Mouse (Mus musculus) neural tube, embryonic 13.5 days (tissue): ENCODE results near the gene Gm20388. TPM values are rescaled to one million over a fixed set of nuclear protein-coding genes. Genes with fewer than 3 reads are reported as not detected.

Experiments
- ATAC-seq: fragments of 200-750 bp; cut with Nextera tagmentation; 2 replicates; pipeline ENCODE4 v1.8.0; 2017; ENCODE audit warnings: low read depth, mild to moderate bottlenecking, moderate TSS enrichment, moderate library complexity
- H3K27ac ChIP-seq: fragments of 300-500 bp; sonication (generic); replicated peaks from 2 replicates; pipeline ENCODE4 v1.5.1; 2015; ENCODE audit warnings: moderate library complexity, mild to moderate bottlenecking, inconsistent platforms
- H3K27me3 ChIP-seq: fragments of 300-500 bp; sonication (generic); 2 replicates; pipeline ENCODE4 v1.6.1; 2015; ENCODE audit warnings: mild to moderate bottlenecking, inconsistent platforms
- H3K36me3 ChIP-seq: fragments of 300-500 bp; sonication (generic); 2 replicates; pipeline ENCODE4 v1.6.1; 2015; ENCODE audit warnings: mild to moderate bottlenecking, inconsistent platforms
- H3K4me1 ChIP-seq: fragments of 300-500 bp; sonication (generic); replicated peaks from 2 replicates; pipeline ENCODE4 v1.6.1; 2015; ENCODE audit warnings: inconsistent platforms
- H3K4me2 ChIP-seq: fragments of 300-500 bp; sonication (generic); 2 replicates; pipeline ENCODE4 v1.6.1; 2015; ENCODE audit warnings: inconsistent platforms, mild to moderate bottlenecking, moderate library complexity
- H3K4me3 ChIP-seq: fragments of 300-500 bp; sonication (generic); 2 replicates; pipeline ENCODE4 v1.5.1; 2015; ENCODE audit warnings: mild to moderate bottlenecking, inconsistent platforms
- H3K9ac ChIP-seq: fragments of 300-500 bp; sonication (generic); 2 replicates; pipeline ENCODE4 v1.6.1; 2015; ENCODE audit warnings: moderate library complexity, mild to moderate bottlenecking, inconsistent platforms
- H3K9me3 ChIP-seq: fragments of 300-500 bp; sonication (generic); 2 replicates; pipeline ENCODE4 v1.6.1; 2016; ENCODE audit warnings: inconsistent platforms
- WGBS: fragments of 180-500 bp; shearing (Covaris S2); methylation state at CpG from one replicate; pipeline ENCODE4 v1.1.7; 2015; 5-methylcytosine and 5-hydroxymethylcytosine counted together
- polyA plus RNA-seq: library from polyadenylated mRNA; unstranded; fragments of >200 nt; fragmentation: Nextera tagmentation; extraction: Ambion mirVana; gene quantifications from 2 replicates; pipeline ENCODE4 v1.2.1, GENCODE M21; 2015

The Gm20388 gene
- polyA plus RNA-seq, 1 experiment from 2014 or later, result 0.27 TPM

DNA sequence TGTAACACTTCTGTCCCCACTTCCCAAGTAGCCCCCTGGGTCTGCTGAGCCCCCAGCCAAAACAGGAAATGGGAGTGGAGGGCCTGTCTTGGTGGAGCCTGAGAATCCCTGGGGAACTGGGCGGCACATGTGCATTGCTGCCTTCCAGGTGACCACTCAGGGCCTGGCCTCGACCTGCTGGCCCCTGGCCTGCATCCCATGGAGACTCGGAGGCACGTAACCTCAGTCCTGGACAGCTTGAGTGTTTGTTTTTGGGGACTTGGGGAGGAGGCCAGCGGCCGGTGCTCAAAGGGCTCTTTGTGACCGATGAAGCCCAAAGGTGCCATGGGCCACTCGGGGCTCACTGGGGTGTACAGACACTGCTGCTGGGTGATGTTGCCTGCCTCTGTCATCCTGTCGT is 636.9 kb downstream of the Gm20388 start:
- H3K9ac ChIP-seq, result peak overlapping the region; percentile 45
- H3K9me3 ChIP-seq, result no peaks in the 10 kb centered on the region
- H3K4me3 ChIP-seq, result no peak overlapping the region
- ATAC-seq, result no peak
- no peaks in the 10 kb centered on the region for H3K36me3 ChIP-seq
- H3K27me3 ChIP-seq, result no peaks in the 10 kb centered on the region
- H3K27ac ChIP-seq, result peak overlapping the region; percentile 92; the same call in 1 of the 2 replicates
- peaks cover 100% of the 10 kb centered on the region for H3K4me1 ChIP-seq
- peak overlapping the region; percentile 53; the same call in 1 of the 2 replicates for H3K4me2 ChIP-seq
- WGBS, result 73% methylated on average over 9 of the region's 9 CpGs

DNA sequence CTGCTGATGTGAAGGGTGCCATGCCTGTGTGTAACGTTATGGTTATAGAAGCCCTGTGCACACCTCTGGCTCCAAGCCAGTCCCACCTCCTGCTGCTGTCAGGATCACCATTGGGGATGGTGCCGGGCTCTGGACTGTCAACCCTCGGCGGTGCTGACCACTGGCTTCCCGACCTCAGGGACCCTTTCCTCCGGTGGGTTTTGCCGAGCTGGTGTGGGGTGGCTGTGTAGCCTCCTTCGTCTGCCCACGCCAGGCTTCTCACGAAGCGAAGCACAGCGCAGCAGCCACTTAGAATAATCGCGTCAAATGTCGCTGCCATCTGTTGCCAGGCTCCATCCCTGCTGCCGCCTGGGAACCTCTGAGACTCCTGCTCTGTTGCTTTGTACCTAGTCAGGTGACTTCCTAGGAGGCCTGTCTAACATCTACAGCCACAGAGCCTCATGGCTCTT is 637.7 kb downstream of the Gm20388 start:
- H3K27ac ChIP-seq, result peak overlapping the region; percentile 92
- no peak for ATAC-seq
- H3K4me1 ChIP-seq, result peaks cover 100% of the 10 kb centered on the region
- H3K4me3 ChIP-seq, result no peak overlapping the region
- 25% methylated on average over 16 of the region's 16 CpGs for WGBS
- peak overlapping the region; percentile 45; the same call in 1 of the 2 replicates for H3K9ac ChIP-seq
- H3K9me3 ChIP-seq, result no peaks in the 10 kb centered on the region
- H3K4me2 ChIP-seq, result peak overlapping the region; percentile 53; the same call in 1 of the 2 replicates
- H3K36me3 ChIP-seq, result no peaks in the 10 kb centered on the region
- no peaks in the 10 kb centered on the region for H3K27me3 ChIP-seq

DNA sequence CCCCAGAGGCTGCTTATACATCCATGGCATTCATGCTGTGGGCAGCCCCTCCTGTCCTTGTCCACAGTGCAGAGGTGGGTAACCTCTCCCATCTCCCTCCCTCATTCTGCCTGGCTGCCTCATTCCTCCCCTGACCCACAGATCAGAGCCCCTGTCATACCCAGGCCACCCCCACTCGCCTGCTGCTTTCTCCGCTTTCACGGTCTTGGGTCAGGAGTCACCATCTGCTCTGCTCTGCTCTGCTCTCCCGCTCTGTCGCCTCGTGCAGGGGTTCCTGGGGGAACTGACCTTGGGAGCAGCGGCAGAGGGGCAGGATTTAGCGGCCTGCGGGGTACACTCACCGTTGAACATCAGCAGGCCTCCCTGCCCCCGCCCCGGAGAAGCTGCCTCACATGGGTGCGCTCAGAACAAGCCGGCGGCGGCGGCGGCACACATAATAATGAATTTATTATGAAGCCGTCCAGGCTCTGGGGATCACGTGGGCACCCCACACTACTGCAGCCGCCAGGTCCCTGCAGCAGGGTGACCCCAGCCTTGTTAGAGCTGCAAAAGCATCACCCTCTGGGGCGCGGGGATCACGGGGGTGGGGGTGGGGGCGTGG is 638.8 kb downstream of the Gm20388 start:
- peak overlapping the region; percentile 17 for H3K4me3 ChIP-seq
- H3K9me3 ChIP-seq, result no peaks in the 10 kb centered on the region
- 3% methylated on average over 25 of the region's 25 CpGs for WGBS
- peak overlapping the region; percentile 92 for H3K27ac ChIP-seq
- ATAC-seq, result peak; percentile 26
- H3K4me2 ChIP-seq, result peak overlapping the region; percentile 53
- no peaks in the 10 kb centered on the region for H3K27me3 ChIP-seq
- H3K36me3 ChIP-seq, result peaks cover 2% of the 10 kb centered on the region; the same call in 1 of the 2 replicates
- peaks cover 100% of the 10 kb centered on the region for H3K4me1 ChIP-seq
- H3K9ac ChIP-seq, result peak overlapping the region; percentile 67

DNA sequence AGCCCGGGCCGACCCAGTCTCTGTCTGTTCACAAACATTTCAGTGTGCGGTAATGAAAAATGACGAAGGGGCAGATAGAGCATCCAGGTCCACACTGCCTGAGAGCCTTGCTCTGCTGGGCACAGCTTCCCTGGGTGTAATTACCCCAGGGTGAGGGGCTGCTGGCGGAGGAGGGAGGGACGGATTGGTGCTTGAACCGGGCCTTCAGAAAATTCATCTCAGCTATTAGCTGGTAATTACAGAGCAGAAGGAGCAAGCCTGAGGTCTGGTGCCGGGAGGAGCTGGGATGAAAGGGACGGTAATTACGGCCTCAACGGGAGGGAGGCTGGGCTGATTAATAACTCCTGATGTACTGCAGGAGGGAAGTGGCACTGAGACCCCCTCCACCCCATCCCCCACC is 639.3 kb downstream of the Gm20388 start:
- ATAC-seq, result peak; percentile 58
- Histone ChIP-seq H3K36me3 (peaks cover 4% of the 10 kb centered on the region; the same call in 1 of the 2 replicates), H3K4me1 (peaks cover 100% of the 10 kb centered on the region), H3K9ac (peak overlapping the region; percentile 67), H3K27ac (peak overlapping the region; percentile 92), H3K4me2 (peak overlapping the region; percentile 53), H3K9me3 (no peaks in the 10 kb centered on the region), H3K4me3 (peak overlapping the region; percentile 17), H3K27me3 (no peaks in the 10 kb centered on the region)
- 3% methylated on average over 11 of the region's 11 CpGs for WGBS

DNA sequence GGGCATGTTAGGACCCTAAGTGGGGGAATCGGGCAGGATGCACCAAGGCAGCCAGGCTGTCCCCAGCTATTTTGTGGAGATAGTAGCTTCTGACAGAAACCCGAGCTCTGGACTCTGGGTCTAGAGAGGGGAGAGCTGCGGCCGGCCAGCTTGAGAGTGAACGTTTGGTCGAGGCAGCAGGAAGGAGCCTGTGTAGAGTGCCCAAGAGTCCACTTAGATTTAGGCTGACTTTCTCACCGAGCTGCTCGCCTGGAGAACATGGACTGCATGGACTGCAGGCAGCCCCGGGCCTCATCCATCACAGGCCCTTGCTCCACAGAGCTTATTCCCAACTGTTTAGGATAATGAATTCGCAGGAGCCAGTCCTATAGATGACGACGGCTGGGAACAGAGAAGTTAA is 639.8 kb downstream of the Gm20388 start:
- peak; percentile 21 for ATAC-seq
- peak overlapping the region; percentile 67 for H3K9ac ChIP-seq

DNA sequence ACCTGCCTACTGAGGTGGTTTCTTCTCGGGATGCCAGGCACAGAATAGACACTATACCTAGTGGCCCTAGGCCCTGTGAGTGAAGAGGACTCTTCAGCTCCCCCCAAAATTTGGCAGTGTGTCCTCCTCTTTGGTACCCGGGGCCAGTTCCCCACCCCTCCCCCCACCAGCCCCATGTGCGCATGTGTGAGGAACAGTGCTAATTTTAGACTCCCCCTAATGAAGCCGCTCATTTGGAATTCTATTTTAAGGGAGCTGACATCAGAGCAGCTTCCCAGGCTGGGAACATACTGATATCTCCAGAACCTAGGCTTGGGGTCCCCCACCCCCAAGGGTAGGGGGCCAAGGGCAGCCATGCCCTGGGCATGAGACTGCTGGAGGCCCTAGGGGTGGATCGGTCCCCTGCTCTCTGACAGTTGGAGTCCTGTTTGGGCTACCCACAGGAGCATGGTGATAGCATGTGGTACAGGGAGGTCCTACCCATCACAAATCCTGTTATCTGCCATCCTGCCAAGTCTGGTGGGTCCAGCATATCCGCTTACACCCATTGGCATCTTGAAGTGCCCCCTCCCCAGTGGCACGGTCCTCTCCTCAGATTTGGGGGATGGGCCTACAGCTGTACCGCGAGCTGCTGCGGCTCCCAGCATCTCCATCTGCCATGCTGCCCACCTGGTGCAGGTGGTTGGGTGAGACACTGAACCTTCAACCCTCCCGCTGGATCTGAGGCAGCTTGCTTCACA is 640.5 kb downstream of the Gm20388 start:
- H3K9ac ChIP-seq, result peak overlapping the region; percentile 67
- no peaks in the 10 kb centered on the region for H3K27me3 ChIP-seq
- peak; percentile 13; the same call in 1 of the 2 replicates for ATAC-seq
- H3K9me3 ChIP-seq, result no peaks in the 10 kb centered on the region
- peak overlapping the region; percentile 53 for H3K4me2 ChIP-seq
- H3K36me3 ChIP-seq, result peaks cover 4% of the 10 kb centered on the region; the same call in 1 of the 2 replicates
- peaks cover 100% of the 10 kb centered on the region for H3K4me1 ChIP-seq
- WGBS, result 65% methylated on average over 11 of the region's 11 CpGs
- H3K4me3 ChIP-seq, result no peak overlapping the region
- H3K27ac ChIP-seq, result peak overlapping the region; percentile 92

More for the DNA sequence above, 639.8 kb downstream of the Gm20388 start:
- H3K27me3 ChIP-seq, result no peaks in the 10 kb centered on the region
- peaks cover 100% of the 10 kb centered on the region for H3K4me1 ChIP-seq
- WGBS, result 8% methylated on average over 12 of the region's 12 CpGs
- no peak overlapping the region for H3K4me3 ChIP-seq
- peaks cover 4% of the 10 kb centered on the region; the same call in 1 of the 2 replicates for H3K36me3 ChIP-seq
- H3K9me3 ChIP-seq, result no peaks in the 10 kb centered on the region
- peak overlapping the region; percentile 53 for H3K4me2 ChIP-seq
- peak overlapping the region; percentile 92 for H3K27ac ChIP-seq

DNA sequence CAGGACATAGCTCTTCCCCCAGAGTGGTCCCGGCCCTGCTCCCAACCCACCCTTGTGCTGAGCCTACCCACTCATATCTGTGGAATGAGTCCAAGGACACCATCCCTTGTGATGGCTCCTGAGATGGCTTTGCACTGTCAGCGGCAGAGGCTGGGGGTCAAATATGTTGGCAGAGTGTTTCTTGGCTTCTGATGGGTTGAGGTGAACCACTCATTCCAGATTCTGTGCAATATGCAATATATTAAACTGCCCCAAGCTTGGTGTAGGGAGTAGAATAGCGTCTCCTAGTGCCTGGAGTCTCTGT is 641.0 kb downstream of the Gm20388 start:
- WGBS, result 82% methylated on average over 3 of the region's 3 CpGs
- Histone ChIP-seq H3K9me3 (no peaks in the 10 kb centered on the region), H3K4me2 (no peak overlapping the region), H3K36me3 (peaks cover 4% of the 10 kb centered on the region; the same call in 1 of the 2 replicates), H3K27me3 (no peaks in the 10 kb centered on the region), H3K4me3 (no peak overlapping the region), H3K4me1 (peaks cover 100% of the 10 kb centered on the region), H3K27ac (peak overlapping the region; percentile 92), H3K9ac (no peak overlapping the region)
- ATAC-seq, result no peak

DNA sequence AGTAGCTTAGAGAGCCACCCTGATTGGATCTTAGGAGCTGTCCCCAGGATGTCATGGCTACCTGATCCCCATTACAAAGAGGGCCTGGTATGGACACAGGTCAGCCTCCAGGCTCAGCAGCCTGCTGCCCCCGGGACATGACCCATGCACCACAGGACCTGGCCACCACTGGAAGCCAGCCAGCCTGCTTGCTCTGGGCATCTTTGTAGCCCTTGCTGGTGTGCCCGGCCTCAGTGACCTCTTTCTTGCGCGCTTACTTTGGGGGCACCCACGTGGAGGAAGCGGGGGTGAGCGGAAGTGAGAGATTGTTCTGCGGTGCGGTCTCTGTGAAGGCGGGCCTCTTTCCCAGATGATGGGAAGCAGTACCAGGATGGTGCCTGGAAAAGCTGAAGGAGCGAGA is 641.9 kb downstream of the Gm20388 start:
- 0 out of 2 replicates have a peak overlapping the region, but pooled peaks have one; percentile 92 for H3K27ac ChIP-seq
- no peaks in the 10 kb centered on the region for H3K27me3 ChIP-seq
- ATAC-seq, result no peak
- H3K4me2 ChIP-seq, result no peak overlapping the region
- WGBS, result 91% methylated on average over 11 of the region's 11 CpGs
- H3K4me1 ChIP-seq, result peaks cover 100% of the 10 kb centered on the region
- H3K4me3 ChIP-seq, result no peak overlapping the region
- peak overlapping the region; percentile 49; the same call in 1 of the 2 replicates for H3K9ac ChIP-seq
- H3K36me3 ChIP-seq, result peaks cover 4% of the 10 kb centered on the region; the same call in 1 of the 2 replicates
- H3K9me3 ChIP-seq, result no peaks in the 10 kb centered on the region

DNA sequence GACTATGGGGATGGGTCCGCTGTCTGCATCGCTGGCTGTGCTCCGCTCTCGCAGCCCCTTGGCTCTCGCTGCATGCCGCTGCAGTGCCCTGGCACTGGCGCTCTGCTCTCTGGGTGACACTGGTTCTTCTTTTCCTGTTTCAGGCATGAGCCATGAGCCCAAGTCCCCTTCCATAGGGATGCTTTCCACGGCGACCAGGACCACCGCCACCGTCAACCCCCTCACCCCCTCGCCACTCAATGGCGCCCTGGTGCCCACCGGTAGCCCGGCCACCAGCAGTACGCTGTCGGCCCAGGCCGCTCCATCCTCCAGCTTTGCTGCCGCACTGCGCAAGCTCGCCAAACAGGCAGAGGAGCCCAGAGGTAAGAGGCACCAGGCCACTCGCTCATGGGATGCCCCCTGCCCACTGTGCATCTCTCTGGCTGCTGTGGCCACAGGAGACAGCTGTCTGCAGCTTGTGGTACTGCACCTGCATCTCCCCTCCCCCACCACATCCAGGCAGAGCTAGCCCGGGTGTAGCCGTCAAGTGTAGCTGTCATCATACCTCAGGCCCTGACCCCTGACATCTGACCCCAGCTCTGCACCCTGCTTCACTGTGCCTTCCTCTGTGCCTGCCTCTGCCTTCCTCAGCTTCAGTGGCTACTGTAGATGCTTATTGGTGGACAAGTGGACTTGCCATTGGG is 642.9 kb downstream of the Gm20388 start:
- ATAC-seq, result no peak
- WGBS, result 80% methylated on average over 24 of the region's 24 CpGs

DNA sequence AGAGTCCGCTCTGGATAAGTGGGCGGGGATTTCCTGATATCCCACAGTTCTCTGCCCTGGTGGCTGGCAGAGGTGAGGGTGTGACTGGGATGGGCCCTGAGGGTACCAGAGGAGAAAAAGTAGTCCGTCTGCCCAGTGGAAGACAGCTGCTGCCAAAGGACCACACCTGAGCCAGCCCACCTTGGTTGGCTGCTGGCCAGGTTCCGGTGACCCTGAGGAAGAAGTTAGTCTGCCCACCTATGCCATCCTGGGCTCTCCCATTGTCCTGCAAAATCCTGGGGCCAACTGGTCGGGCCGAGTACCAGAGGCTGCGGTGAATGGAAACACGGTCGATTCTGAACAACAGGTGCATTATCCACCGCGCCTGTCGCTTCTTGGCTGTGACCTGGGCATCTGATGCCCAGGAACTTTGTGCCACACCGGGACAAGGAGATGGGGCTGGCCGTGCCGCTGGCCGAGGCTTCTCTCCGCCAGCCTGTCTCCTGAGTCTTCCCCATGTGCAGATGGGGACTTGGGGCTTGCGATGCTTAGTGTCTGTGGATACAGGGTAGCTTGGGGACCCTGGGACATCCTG is 643.9 kb downstream of the Gm20388 start:
- WGBS, result 89% methylated on average over 18 of the region's 18 CpGs
- H3K9me3 ChIP-seq, result no peaks in the 10 kb centered on the region
- H3K4me2 ChIP-seq, result no peak overlapping the region
- no peak for ATAC-seq
- H3K4me1 ChIP-seq, result peaks cover 100% of the 10 kb centered on the region
- H3K36me3 ChIP-seq, result peaks cover 8% of the 10 kb centered on the region; the same call in 1 of the 2 replicates
- H3K9ac ChIP-seq, result no peak overlapping the region
- no peak overlapping the region for H3K27ac ChIP-seq
- H3K27me3 ChIP-seq, result no peaks in the 10 kb centered on the region
- H3K4me3 ChIP-seq, result no peak overlapping the region

More for the DNA sequence above, 642.9 kb downstream of the Gm20388 start:
- Histone ChIP-seq H3K27me3 (no peaks in the 10 kb centered on the region), H3K27ac (peak overlapping the region; percentile 42; the same call in 1 of the 2 replicates), H3K36me3 (peaks cover 4% of the 10 kb centered on the region; the same call in 1 of the 2 replicates), H3K9ac (0 out of 2 replicates have a peak overlapping the region, but pooled peaks have one; percentile 22), H3K4me2 (no peak overlapping the region), H3K4me3 (no peak overlapping the region), H3K9me3 (no peaks in the 10 kb centered on the region), H3K4me1 (peaks cover 100% of the 10 kb centered on the region)

DNA sequence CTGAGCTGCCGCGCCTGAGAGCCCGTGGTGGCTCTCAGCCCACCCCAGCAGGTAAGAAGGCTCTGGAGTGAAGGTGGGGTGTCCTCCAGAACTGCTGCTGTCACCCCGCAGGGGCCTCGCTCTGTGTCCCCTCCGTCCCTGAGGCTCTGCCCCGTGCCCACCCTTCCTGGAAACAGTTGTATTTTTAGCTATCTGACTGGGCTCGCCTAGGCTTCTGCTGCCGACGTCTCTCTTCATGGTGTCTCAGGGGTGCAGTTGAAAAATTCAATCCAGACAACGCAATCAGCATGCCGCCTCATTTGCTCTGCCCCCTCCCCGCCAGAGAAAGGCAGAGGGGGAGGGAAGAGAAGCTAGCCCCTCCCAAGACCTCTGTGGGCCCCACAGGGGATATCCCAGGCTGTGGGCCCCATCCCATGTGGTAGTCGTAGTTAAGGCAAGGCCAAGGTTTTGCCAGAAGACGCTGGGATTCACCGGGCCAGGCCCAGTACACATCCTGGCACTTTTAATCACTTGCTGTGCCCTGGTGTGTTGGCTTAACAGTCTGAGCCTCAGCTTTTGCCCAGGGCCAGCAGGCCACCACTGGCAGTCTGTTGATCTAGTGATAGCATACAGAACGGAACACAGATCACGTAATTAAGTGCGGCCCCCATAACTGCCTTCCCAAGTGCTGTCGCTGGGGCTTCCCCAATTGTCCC is 645.7 kb downstream of the Gm20388 start:
- no peaks in the 10 kb centered on the region for H3K9me3 ChIP-seq
- no peaks in the 10 kb centered on the region for H3K27me3 ChIP-seq
- no peak for ATAC-seq
- peaks cover 100% of the 10 kb centered on the region for H3K4me1 ChIP-seq
- peaks cover 8% of the 10 kb centered on the region; the same call in 1 of the 2 replicates for H3K36me3 ChIP-seq
- H3K27ac ChIP-seq, result peak overlapping the region; percentile 88
- WGBS, result 44% methylated on average over 20 of the region's 20 CpGs
- no peak overlapping the region for H3K4me3 ChIP-seq
- peak overlapping the region; percentile 55 for H3K9ac ChIP-seq
- H3K4me2 ChIP-seq, result peak overlapping the region; percentile 28
